In genomic region chr7:134081307-134082072, GRCm38 (mm10) we compare ENCODE assay signal across 21 mouse cellular contexts.
DNase-seq lines count a peak whose midpoint lies in the region; ATAC-seq and TF ChIP-seq lines count a peak whose summit lies in the region.
"Had no signal": no experiment of that assay in that cellular context is flagged by ENCODE, and none has a peak within 500 bp of the region (broad histone marks: within the 10 kb centered on the region; RNA-seq: fewer than 3 reads in every experiment).

No protein-coding gene starts in this region.

- 24% methylated on average over 8 of the region's 8 CpGs for WGBS in kidney, embryonic 14.5 days
- WGBS in lung, embryonic 14.5 days = 60% methylated on average over 8 of the region's 8 CpGs
- WGBS in lung, adult 2 months = 87% methylated on average over 8 of the region's 8 CpGs

- no peaks in the 10 kb centered on the region for H3K9me3 ChIP-seq in kidney, embryonic 14.5 days (ENCODE audit: control insufficient read depth, low read length)
- no peaks in the 10 kb centered on the region for H3K9me3 ChIP-seq in lung, embryonic 14.5 days (ENCODE audit: low read depth, low read length)
- H3K9me3 ChIP-seq: embryonic facial prominence, embryonic 10.5 days; forebrain, embryonic 12.5 days; heart, embryonic 12.5 days; hindbrain, embryonic 13.5 days; megakaryocyte, embryonic 14.5 days had no signal

- TF ChIP-seq CTCF in lung, embryonic 14.5 days (IDR thresholded peaks at IDR 0.05; ENCODE audit: low read depth) = no peak
- no peak for TF ChIP-seq CTCF in lung, adult 2 months (IDR thresholded peaks at IDR 0.05; ENCODE audit: insufficient read depth, low read length)

- peaks cover 5% of the 10 kb centered on the region; the same call in 1 of the 2 replicates for H3K4me1 ChIP-seq in kidney, embryonic 14.5 days (ENCODE audit: control insufficient read depth, insufficient read depth, low read length)
- no peaks in the 10 kb centered on the region for H3K4me1 ChIP-seq in lung, embryonic 14.5 days (ENCODE audit: insufficient read depth)
- no peaks in the 10 kb centered on the region for H3K4me1 ChIP-seq in lung, adult 2 months (ENCODE audit: control insufficient read depth, insufficient read depth, low read length)
- H3K4me1 ChIP-seq: embryonic facial prominence, embryonic 10.5 days; forebrain, embryonic 12.5 days; heart, embryonic 12.5 days; hindbrain, embryonic 13.5 days; megakaryocyte, embryonic 14.5 days had no signal

- H3K4me3 ChIP-seq in kidney, embryonic 14.5 days (ENCODE audit: low read length) = no peak overlapping the region
- H3K4me3 ChIP-seq in lung, embryonic 14.5 days (ENCODE audit: low read depth, low read length) = no peak overlapping the region
- H3K4me3 ChIP-seq in lung, adult 2 months (replicated peaks; ENCODE audit: extremely low read depth, low read depth, low read length) = no peak overlapping the region
- H3K4me3 ChIP-seq: embryonic facial prominence, embryonic 10.5 days; forebrain, embryonic 12.5 days; heart, embryonic 12.5 days; hindbrain, embryonic 13.5 days; megakaryocyte, embryonic 14.5 days had no signal

- no peak for TF ChIP-seq POLR2A in lung, adult 2 months (IDR thresholded peaks at IDR 0.05; ENCODE audit: borderline replicate concordance, extremely low read depth, low read depth, low read length)

- H3K4me2 ChIP-seq in kidney, embryonic 14.5 days (replicated peaks; ENCODE audit: low read depth, low read length) = no peak overlapping the region
- no peak overlapping the region for H3K4me2 ChIP-seq in lung, embryonic 14.5 days
- H3K4me2 ChIP-seq: forebrain, embryonic 12.5 days; heart, embryonic 12.5 days; hindbrain, embryonic 13.5 days had no signal

- no peaks in the 10 kb centered on the region for H3K36me3 ChIP-seq in kidney, embryonic 14.5 days (ENCODE audit: control insufficient read depth, insufficient read depth, low read length)
- H3K36me3 ChIP-seq in lung, embryonic 14.5 days (ENCODE audit: insufficient read depth) = no peaks in the 10 kb centered on the region
- H3K36me3 ChIP-seq: embryonic facial prominence, embryonic 10.5 days; forebrain, embryonic 12.5 days; heart, embryonic 12.5 days; hindbrain, embryonic 13.5 days had no signal

- peak; percentile 30 to 45 for DNase-seq in cerebellum, postnatal 10 days
- no peak for DNase-seq in cerebellum, adult 11-12 months
- DNase-seq in kidney, postnatal 36 days = no peak
- DNase-seq in lung, embryonic 14.5 days = no peak
- DNase-seq in lung, postnatal 36 days = no peak
- DNase-seq in mesoderm, embryonic 11.5 days (ENCODE audit: low read depth, low spot score) = peak; percentile 44
- DNase-seq in lung, adult 2 months = no peak
- DNase-seq: heart, postnatal 14 days; left cerebral cortex, postnatal 4 days; liver; lung, postnatal 14 days; right cerebral cortex, postnatal 4 days; thymus, adult 2 months had no signal

- no peaks in the 10 kb centered on the region for H3K27me3 ChIP-seq in kidney, embryonic 14.5 days (ENCODE audit: control insufficient read depth, insufficient read depth, low read length)
- H3K27me3 ChIP-seq in lung, embryonic 14.5 days (ENCODE audit: insufficient read depth, low read length) = no peaks in the 10 kb centered on the region
- H3K27me3 ChIP-seq: forebrain, embryonic 12.5 days; heart, embryonic 12.5 days; hindbrain, embryonic 13.5 days; megakaryocyte, embryonic 14.5 days had no signal

- no peak overlapping the region for H3K27ac ChIP-seq in kidney, embryonic 14.5 days (ENCODE audit: low read depth, low read length)
- H3K27ac ChIP-seq in lung, embryonic 14.5 days (ENCODE audit: low read depth) = no peak overlapping the region
- H3K27ac ChIP-seq: embryonic facial prominence, embryonic 10.5 days; forebrain, embryonic 12.5 days; hindbrain, embryonic 13.5 days had no signal

- peak; percentile 88 for ATAC-seq in kidney, embryonic 14.5 days (ENCODE audit: low FRiP score, low TSS enrichment)
- peak; percentile 18; the same call in 1 of the 2 replicates for ATAC-seq in lung, embryonic 14.5 days (ENCODE audit: insufficient read depth)
- ATAC-seq: inflammation-experienced regulatory T-cells, adult 6 months; midbrain, embryonic 16.5 days had no signal

- no peak overlapping the region for H3K9ac ChIP-seq in kidney, embryonic 14.5 days (ENCODE audit: low read depth, low read length)
- no peak overlapping the region for H3K9ac ChIP-seq in lung, embryonic 14.5 days
- H3K9ac ChIP-seq: forebrain, embryonic 12.5 days; heart, embryonic 12.5 days; hindbrain, embryonic 13.5 days had no signal

Comparison
In these comparisons a context has a peak if more than half of its experiments do, and no peak if none do; other contexts are left out.
1. DNase-seq: peak in cerebellum, postnatal 10 days (2 of 2) and mesoderm, embryonic 11.5 days (single experiment); none in cerebellum, adult 11-12 months (single experiment), kidney, postnatal 36 days (0 of 2), lung, embryonic 14.5 days (single experiment), lung, postnatal 36 days (single experiment) and lung, adult 2 months (single experiment).